Mouse (Mus musculus) embryo, embryonic 11.5 days (tissue): ENCODE measurements around the gene Ywhah.
A peak's percentile ranks its signal among the peaks of the same experiment; 100 is the strongest.

Experiments used
- DNase-seq: peaks from one replicate; pipeline ENCODE4 v3.0.0-alpha.2; 2012; ENCODE audit warnings: low read depth, low spot score

The Ywhah gene

GRCm38 (mm10) chr5:33018561-33019425 lies at the start of gene Ywhah:
TSS of gene Ywhah (plus strand) at chr5:33018816.
- peak; percentile 97 for DNase-seq

- DNase-seq: no peak
Measured at GRCm38 (mm10) chr5:32976541-32976940, 42.1 kb upstream of the Ywhah start.

GRCm38 (mm10) chr5:32977179-32977578 lies 41.4 kb upstream of the Ywhah start:
- DNase-seq: no peak

- no peak for DNase-seq
Measured at GRCm38 (mm10) chr5:32985379-32985778, 33.2 kb upstream of the Ywhah start.

DNA sequence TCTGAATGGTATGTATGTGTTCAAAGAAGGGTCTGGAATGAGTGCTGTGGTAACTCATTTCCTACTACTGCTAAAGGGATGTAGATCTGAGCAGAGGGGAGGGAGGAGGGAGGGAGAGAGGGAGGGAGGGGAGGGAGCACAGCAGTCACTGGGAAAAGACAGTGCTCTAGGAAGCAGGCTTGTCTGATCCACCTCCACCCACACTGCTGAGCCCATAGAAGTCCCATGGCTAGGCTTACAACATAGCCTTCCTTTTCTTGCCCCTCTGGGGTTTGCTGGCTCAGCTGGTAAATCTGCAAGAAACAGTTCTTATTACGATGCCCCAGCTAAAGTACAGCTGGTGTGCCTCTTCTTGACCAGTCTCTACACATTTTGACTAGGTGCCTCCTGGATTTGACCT lies 30.7 kb upstream of the Ywhah start:
- no peak for DNase-seq

DNA sequence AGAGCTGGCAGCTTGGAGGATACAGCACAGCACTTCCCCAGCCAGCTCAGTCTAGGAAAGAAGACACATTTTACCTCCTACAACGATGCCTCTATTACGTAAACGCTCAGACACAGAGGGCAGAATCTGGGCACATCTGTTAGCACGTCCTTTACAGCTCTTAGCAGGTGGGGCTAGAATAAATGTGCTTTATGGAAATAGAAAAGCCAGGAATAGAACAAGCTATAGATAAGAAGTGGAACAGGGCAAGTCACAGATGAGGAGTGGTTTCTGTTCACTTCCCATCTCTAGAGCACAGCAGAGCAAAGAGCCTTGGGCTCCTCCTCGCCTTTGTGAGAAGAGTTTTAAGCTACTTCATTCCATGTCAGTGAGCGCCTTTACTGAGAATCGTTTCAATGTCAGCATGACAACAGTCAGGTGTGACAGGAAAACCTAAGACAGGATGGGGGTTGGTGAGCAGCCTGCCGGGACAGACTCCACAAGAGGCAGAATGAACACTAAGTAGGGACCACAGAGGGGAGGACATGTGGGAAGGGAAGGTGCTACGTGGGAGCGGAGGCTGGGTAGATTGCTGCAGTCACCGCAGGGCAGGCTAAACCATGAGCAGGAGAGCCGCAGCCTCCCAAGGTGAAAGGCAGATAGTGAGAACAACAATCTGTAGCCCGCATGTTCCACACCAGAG lies 28.5 kb upstream of the Ywhah start:
- no peak for DNase-seq

- no peak for DNase-seq
Measured at GRCm38 (mm10) chr5:32991152-32991551, 27.5 kb upstream of the Ywhah start.

GRCm38 (mm10) chr5:32994471-32994870 lies 24.1 kb upstream of the Ywhah start:
- no peak for DNase-seq

- no peak for DNase-seq
Measured at GRCm38 (mm10) chr5:32995756-32996155, 22.9 kb upstream of the Ywhah start.

- DNase-seq: no peak
Measured at GRCm38 (mm10) chr5:32996560-32996959, 22.1 kb upstream of the Ywhah start.

GRCm38 (mm10) chr5:32997686-32998085 lies 20.9 kb upstream of the Ywhah start:
- no peak for DNase-seq

GRCm38 (mm10) chr5:32998783-32999182 lies 19.8 kb upstream of the Ywhah start:
- DNase-seq: no peak

- DNase-seq: no peak
Measured at GRCm38 (mm10) chr5:33001111-33001510, 17.5 kb upstream of the Ywhah start.

DNA sequence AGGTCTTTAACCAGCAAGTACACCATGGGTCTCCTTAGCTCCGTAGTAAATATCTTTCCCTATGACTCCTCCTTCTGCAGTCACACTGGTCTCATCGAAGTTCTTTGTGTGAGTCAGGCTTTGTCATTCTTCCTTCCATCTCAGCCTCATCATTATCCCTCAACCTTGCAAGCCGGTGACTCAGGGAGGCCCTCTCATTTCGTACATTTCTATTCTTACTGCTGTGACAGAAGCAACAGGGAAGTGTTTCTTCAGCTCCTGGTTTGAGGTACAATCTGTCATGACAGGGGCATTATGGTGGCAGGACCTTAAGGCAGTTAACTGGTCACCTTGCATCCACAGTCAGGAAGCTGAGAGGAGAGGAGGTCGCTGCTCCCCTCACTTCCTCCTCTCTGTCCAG lies 15.8 kb upstream of the Ywhah start:
- no peak for DNase-seq

DNA sequence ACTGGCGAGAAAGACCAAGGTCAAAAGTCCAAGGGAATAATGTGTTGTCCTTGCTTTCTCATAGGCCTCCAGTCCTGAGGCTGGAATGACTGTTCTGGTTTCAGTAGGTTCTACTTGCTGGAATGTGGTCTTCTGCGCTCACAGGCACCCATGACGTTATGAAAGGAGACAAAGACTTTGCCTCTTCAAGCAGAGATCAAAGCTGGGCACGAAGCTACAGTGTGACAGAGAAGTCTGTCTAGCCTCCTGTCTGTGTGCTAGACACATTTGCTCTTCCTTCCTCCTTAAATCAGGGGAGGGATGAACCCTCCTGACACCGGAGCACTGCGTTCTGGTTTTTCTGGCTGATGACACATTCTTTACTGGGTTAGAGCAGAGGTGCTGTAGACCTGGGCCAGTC lies 15.1 kb upstream of the Ywhah start:
- DNase-seq: no peak

- DNase-seq: no peak
Measured at GRCm38 (mm10) chr5:33004110-33004509, 14.5 kb upstream of the Ywhah start.

- DNase-seq: no peak
Measured at GRCm38 (mm10) chr5:33005442-33006145, 13.0 kb upstream of the Ywhah start.

GRCm38 (mm10) chr5:33006670-33007069 lies 11.9 kb upstream of the Ywhah start:
- no peak for DNase-seq

DNA sequence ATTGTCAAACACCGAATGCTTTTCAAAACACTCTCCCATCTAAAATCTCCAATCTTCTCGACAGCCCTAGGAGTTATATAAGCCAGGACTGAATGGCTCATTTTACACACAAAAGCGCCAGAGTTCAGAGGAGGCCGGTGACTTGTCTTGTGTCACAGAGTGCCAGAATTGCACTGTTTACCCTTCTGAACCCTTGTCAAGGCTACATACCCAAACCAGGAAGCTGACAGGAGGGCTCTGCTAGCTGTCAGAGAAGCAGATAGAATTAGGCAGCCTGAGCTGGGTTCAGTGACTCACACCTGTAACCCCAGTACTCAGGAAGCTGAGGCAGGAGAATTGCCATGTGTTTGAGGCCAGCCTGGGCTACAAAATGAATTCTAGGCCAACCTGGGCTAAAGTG lies 11.2 kb upstream of the Ywhah start:
- no peak for DNase-seq

DNA sequence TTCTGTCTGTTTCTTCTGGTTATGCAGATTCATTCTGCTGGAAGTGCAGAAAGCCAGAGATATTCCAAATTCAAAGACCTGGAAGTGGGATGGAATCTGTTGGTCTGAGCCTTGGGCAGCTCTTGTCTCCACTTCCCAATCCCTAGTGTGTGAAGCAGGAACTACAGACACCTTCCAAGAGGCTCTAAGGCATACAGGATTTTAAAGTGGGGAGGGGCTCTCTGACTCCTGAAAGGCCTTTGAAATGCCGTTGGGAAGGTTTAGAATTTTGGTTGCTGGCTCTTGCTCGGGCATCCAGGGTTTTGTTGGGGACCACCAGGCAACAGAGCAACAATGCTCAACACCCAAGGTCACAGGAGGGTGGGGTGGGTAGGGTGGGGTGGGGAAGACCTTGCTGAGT lies 9.3 kb upstream of the Ywhah start:
- no peak for DNase-seq

DNA sequence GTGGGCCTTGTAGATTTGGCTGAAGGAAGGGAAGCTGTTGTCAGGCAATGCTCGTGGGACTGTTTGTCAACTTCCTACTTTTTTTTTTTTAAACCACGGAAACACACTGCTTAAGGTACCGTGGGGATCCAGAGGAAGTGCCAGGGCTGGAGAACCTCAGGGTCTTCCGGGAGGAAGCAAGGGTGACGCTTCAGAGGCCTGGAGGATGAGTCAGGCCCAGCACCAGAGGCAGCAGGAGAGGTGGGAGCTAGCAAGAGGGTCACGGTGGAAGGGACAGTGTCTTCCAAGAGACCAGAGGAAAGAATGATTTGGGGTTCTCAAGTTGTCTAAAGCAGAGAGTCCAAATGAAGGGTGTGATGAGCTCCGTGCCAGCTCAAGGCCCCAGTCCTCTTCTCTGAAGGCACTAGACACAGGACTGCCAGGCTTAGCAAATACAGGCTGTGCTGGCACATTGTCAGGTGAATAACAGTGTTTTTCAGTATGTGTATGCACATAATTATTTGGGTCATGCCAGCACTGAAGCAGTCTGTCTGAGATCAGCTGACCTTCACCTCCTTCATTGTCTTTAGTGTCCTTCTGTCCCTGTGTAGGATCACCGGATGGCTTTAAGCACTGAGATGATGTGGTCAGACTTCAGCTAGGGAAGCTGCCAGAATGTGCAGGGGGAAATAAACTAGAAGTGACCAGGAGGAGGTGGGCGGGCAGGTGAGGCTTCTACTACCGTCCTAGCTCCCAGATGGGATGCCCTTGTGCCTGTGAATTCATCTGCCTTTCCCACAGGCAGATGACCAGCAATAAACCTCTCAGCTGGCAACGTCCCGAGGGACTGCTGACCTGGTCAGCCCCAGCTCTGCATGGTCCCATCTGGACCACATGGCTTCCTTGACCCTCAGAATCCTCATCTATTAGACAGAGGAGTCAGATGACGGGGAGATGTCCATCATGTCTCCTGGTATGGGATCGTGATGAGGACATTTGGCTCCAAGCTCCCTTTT lies 8.5 kb upstream of the Ywhah start:
- DNase-seq: no peak
